Mouse (Mus musculus): ENCODE results near the gene Cox6a1. TPM values are rescaled to one million over a fixed set of nuclear protein-coding genes. Genes with fewer than 3 reads are reported as not detected.
"Not testable (repeated sequence)": the region's sequence is repeated elsewhere in the genome, so short reads cannot be mapped to it uniquely, and the experiment has no call there.

The Cox6a1 gene
- polyA plus RNA-seq, 1 experiment from 2014 or later = 1,023 TPM

GRCm38 (mm10) chr5:115312816-115313667 lies 35.7 kb downstream of the Cox6a1 start:
- ATAC-seq = peak; percentile 90
- Histone ChIP-seq H3K36me3 (ENCODE audit: insufficient read depth, low read length) (no peaks in the 10 kb centered on the region), H3K4me1 (ENCODE audit: insufficient read depth, low read depth, low read length) (peaks cover 9% of the 10 kb centered on the region; the same call in 1 of the 2 replicates), H3K4me3 (ENCODE audit: low read depth, low read length) (no peak overlapping the region), H3K9ac (replicated peaks; ENCODE audit: low read depth) (no peak overlapping the region), H3K27ac (ENCODE audit: low read length) (0 out of 2 replicates have a peak overlapping the region, but pooled peaks have one; percentile 38), H3K4me2 (replicated peaks; ENCODE audit: low read depth, low read length) (no peak overlapping the region), H3K9me3 (ENCODE audit: low read length) (no peaks in the 10 kb centered on the region), H3K27me3 (replicated peaks; ENCODE audit: insufficient read depth, low read length) (no peaks in the 10 kb centered on the region)
- DNase-seq (ENCODE audit: low spot score) = peak; percentile 74
- WGBS = 37% methylated on average over 10 of the region's 10 CpGs
- TF ChIP-seq EP300 (IDR thresholded peaks at IDR 0.05) (no peak), CTCF (IDR thresholded peaks at IDR 0.05) (no peak)

GRCm38 (mm10) chr5:115312354-115312753 lies 36.4 kb downstream of the Cox6a1 start:
- no peaks in the 10 kb centered on the region for H3K27me3 ChIP-seq (replicated peaks; ENCODE audit: insufficient read depth, low read length)
- H3K27ac ChIP-seq (ENCODE audit: low read length) = 0 out of 2 replicates have a peak overlapping the region, but pooled peaks have one; percentile 38
- no peaks in the 10 kb centered on the region for H3K36me3 ChIP-seq (ENCODE audit: insufficient read depth, low read length)
- H3K9me3 ChIP-seq (ENCODE audit: low read length) = no peaks in the 10 kb centered on the region
- 76% methylated on average over 4 of the region's 4 CpGs for WGBS
- H3K4me2 ChIP-seq (replicated peaks; ENCODE audit: low read depth, low read length) = no peak overlapping the region
- DNase-seq (ENCODE audit: low spot score) = no peak
- no peak for ATAC-seq
- no peak for TF ChIP-seq EP300 (IDR thresholded peaks at IDR 0.05)
- no peak for TF ChIP-seq CTCF (IDR thresholded peaks at IDR 0.05)
- H3K4me3 ChIP-seq (ENCODE audit: low read depth, low read length) = no peak overlapping the region
- no peak overlapping the region for H3K9ac ChIP-seq (replicated peaks; ENCODE audit: low read depth)
- peaks cover 3% of the 10 kb centered on the region; the same call in 1 of the 2 replicates for H3K4me1 ChIP-seq (ENCODE audit: insufficient read depth, low read depth, low read length)

- not testable (repeated sequence) for H3K9me3 ChIP-seq (ENCODE audit: low read length); H3K27ac ChIP-seq (ENCODE audit: low read length); H3K4me3 ChIP-seq (ENCODE audit: low read depth, low read length); H3K36me3 ChIP-seq (ENCODE audit: insufficient read depth, low read length); H3K27me3 ChIP-seq (replicated peaks; ENCODE audit: insufficient read depth, low read length); DNase-seq (ENCODE audit: low spot score); H3K9ac ChIP-seq (replicated peaks; ENCODE audit: low read depth); H3K4me2 ChIP-seq (replicated peaks; ENCODE audit: low read depth, low read length); H3K4me1 ChIP-seq (ENCODE audit: insufficient read depth, low read depth, low read length); ATAC-seq
- 76% methylated on average over 3 of the region's 7 CpGs for WGBS
Observed at GRCm38 (mm10) chr5:115302190-115302589, 46.6 kb downstream of the Cox6a1 start.

GRCm38 (mm10) chr5:115301615-115302014 lies 47.2 kb downstream of the Cox6a1 start:
- Histone ChIP-seq H3K4me3 (ENCODE audit: low read depth, low read length) (peak overlapping the region; percentile 82), H3K27me3 (replicated peaks; ENCODE audit: insufficient read depth, low read length) (no peaks in the 10 kb centered on the region), H3K9me3 (ENCODE audit: low read length) (no peaks in the 10 kb centered on the region), H3K9ac (replicated peaks; ENCODE audit: low read depth) (0 out of 2 replicates have a peak overlapping the region, but pooled peaks have one; percentile 3), H3K27ac (ENCODE audit: low read length) (peak overlapping the region; percentile 57; the same call in 1 of the 2 replicates), H3K36me3 (ENCODE audit: insufficient read depth, low read length) (0 out of 2 replicates have a peak, but pooled peaks cover 10% of the 10 kb centered on the region), H3K4me2 (replicated peaks; ENCODE audit: low read depth, low read length) (peak overlapping the region; percentile 65), H3K4me1 (ENCODE audit: insufficient read depth, low read depth, low read length) (no peaks in the 10 kb centered on the region)
- WGBS = 16% methylated on average over 13 of the region's 13 CpGs
- DNase-seq (ENCODE audit: low spot score) = no peak
- no peak for ATAC-seq
- TF ChIP-seq EP300 (IDR thresholded peaks at IDR 0.05) (no peak), CTCF (IDR thresholded peaks at IDR 0.05) (no peak)

- DNase-seq (ENCODE audit: low spot score) = peak; percentile 97
- under 1% methylated on average over 64 of the region's 66 CpGs for WGBS
- H3K4me3 ChIP-seq (ENCODE audit: low read depth, low read length) = peak within 1 kb of the TSS; percentile 82
- peak within 1 kb of the TSS; percentile 65 for H3K4me2 ChIP-seq (replicated peaks; ENCODE audit: low read depth, low read length)
- TF ChIP-seq EP300 (IDR thresholded peaks at IDR 0.05) = no peak
- peak; percentile 38 for TF ChIP-seq CTCF (IDR thresholded peaks at IDR 0.05)
- peak within 1 kb of the TSS; percentile 90 for H3K27ac ChIP-seq (ENCODE audit: low read length)
- H3K4me1 ChIP-seq (ENCODE audit: insufficient read depth, low read depth, low read length) = no peaks in the 10 kb centered on the region
- 0 out of 2 replicates have a peak, but pooled peaks cover 10% of the 10 kb centered on the region for H3K36me3 ChIP-seq (ENCODE audit: insufficient read depth, low read length)
- H3K9ac ChIP-seq (replicated peaks; ENCODE audit: low read depth) = peak within 1 kb of the TSS; percentile 66
- peak; percentile 98 for ATAC-seq
- H3K27me3 ChIP-seq (replicated peaks; ENCODE audit: insufficient read depth, low read length) = no peaks in the 10 kb centered on the region
- H3K9me3 ChIP-seq (ENCODE audit: low read length) = no peaks in the 10 kb centered on the region
Observed at GRCm38 (mm10) chr5:115300792-115301614, 47.8 kb downstream of the Cox6a1 start, which contains the start of gene Dynll1. Gene Dynll1, minus strand, starts transcription at chr5:115300999.

Measured in lung, postnatal 0 days (tissue).